Mouse (Mus musculus) liver, postnatal 0 days (tissue): ENCODE results near the gene Wwox. TPM values are rescaled to one million over a fixed set of nuclear protein-coding genes. Genes with fewer than 3 reads are reported as not detected.

Experiments
- ATAC-seq: fragments of 200-750 bp; cut with Nextera tagmentation; 2 replicates; pipeline ENCODE4 v1.8.0; 2017; ENCODE audit warnings: mild to moderate bottlenecking, moderate library complexity
- DNase-seq: peaks from one replicate; pipeline ENCODE4 v3.0.0-alpha.2; 2016
- H3K27ac ChIP-seq: fragments of 300-500 bp; sonication (generic); 2 replicates; pipeline ENCODE4 v1.5.1; 2014; ENCODE audit warnings: antibody characterized with exemption, moderate library complexity, mild to moderate bottlenecking, low read depth
- H3K27me3 ChIP-seq: fragments of 300-500 bp; sonication (generic); 2 replicates; pipeline ENCODE4 v1.6.1; 2014; ENCODE audit warnings: low read length, control low read depth, mixed read lengths; ENCODE audit not compliant: insufficient read depth
- H3K36me3 ChIP-seq: fragments of 300-500 bp; sonication (generic); replicated peaks from 2 replicates; pipeline ENCODE4 v1.6.1; 2014; ENCODE audit warnings: mild to moderate bottlenecking, control low read depth, low read length, moderate library complexity, mixed read lengths; ENCODE audit not compliant: insufficient read depth
- H3K4me1 ChIP-seq: fragments of 300-500 bp; sonication (generic); 2 replicates; pipeline ENCODE4 v1.6.1; 2014; ENCODE audit warnings: antibody characterized with exemption, mild to moderate bottlenecking, control low read depth; ENCODE audit not compliant: insufficient read depth
- H3K4me2 ChIP-seq: fragments of 300-500 bp; sonication (generic); 2 replicates; pipeline ENCODE4 v1.6.1; 2014; ENCODE audit warnings: low read depth, mild to moderate bottlenecking, low read length, moderate library complexity, mixed read lengths
- H3K4me3 ChIP-seq: fragments of 300-500 bp; sonication (generic); 2 replicates; pipeline ENCODE4 v1.5.1; 2014; ENCODE audit warnings: low read depth, low read length
- H3K9ac ChIP-seq: fragments of 300-500 bp; sonication (generic); replicated peaks from 2 replicates; pipeline ENCODE4 v1.6.1; 2014; ENCODE audit warnings: mild to moderate bottlenecking, moderate library complexity
- H3K9me3 ChIP-seq: fragments of 300-500 bp; sonication (generic); 2 replicates; pipeline ENCODE4 v1.6.1; 2016; ENCODE audit warnings: mild to moderate bottlenecking, control low read depth, low read length, mixed read lengths
- CTCF ChIP-seq: sonication (generic); IDR thresholded peaks from 2 replicates; pipeline ENCODE4 v1.5.1; 2016; ENCODE audit warnings: antibody characterized with exemption, low read depth
- EP300 ChIP-seq: IDR thresholded peaks from 2 replicates; pipeline ENCODE4 v1.6.1; 2016; ENCODE audit warnings: antibody characterized with exemption, low read depth, mild to moderate bottlenecking
- WGBS: fragments of 180-500 bp; shearing (Covaris S2); extraction: QIAGEN DNeasy Blood & Tissue Kit; methylation state at CpG from one replicate; pipeline ENCODE4 v1.1.7; 2014; ENCODE audit not compliant: insufficient replicate concordance; 5-methylcytosine and 5-hydroxymethylcytosine counted together
- polyA plus RNA-seq: library from polyadenylated mRNA; unstranded; fragments of >200 nt; fragmentation: Nextera tagmentation; extraction: Ambion mirVana; gene quantifications from 2 replicates; pipeline ENCODE4 v1.2.1, GENCODE M21; 2015

Gene Wwox
- polyA plus RNA-seq, 1 experiment from 2014 or later: 3.9 TPM

DNA sequence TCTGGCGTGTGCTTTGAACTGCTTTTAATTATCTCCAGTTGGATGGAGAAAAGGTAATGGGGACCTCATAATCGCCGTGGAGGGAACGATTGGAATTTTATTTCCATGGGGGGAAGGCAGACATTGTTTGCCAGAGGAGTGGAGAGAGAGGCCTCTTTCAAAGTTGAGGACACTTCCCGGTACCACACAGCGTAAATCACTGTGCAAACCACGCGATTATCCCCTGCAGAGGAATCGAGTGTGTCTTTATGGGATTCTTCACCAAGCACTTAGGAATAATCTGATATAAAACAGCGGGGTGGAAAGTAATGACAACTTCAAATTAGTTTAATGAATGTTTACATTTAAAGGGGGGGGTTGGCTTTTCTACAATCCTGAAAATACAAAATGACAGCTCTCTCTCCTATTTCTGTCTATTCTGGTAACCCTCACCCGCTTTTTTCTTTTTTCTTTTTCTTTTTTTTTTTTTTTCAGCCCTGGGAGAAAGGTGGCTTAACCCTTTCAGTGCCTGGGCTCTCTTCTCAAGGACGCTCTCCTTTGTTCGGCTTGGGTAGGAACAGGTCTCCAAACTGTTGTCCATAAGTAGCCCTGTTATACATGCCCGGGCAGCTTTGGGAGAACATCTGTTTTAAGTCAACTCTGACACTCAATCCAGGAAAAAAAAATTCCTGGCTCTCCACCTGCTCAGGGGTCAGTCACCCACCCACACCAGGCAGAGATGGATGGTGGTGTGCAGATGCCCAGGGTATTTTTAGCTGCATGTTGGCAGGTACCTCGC lies 769.1 kb downstream of the Wwox start:
- no peak for TF ChIP-seq CTCF
- no peak for TF ChIP-seq EP300
- 70% methylated on average over 15 of the region's 15 CpGs for WGBS
- ATAC-seq (no peak), DNase-seq (no peak)
- no peaks in the 10 kb centered on the region for H3K9me3 ChIP-seq
- no peak overlapping the region for H3K27ac ChIP-seq
- H3K27me3 ChIP-seq: no peaks in the 10 kb centered on the region
- H3K4me1 ChIP-seq: peaks cover 6% of the 10 kb centered on the region
- H3K36me3 ChIP-seq: no peaks in the 10 kb centered on the region
- no peak overlapping the region for H3K4me3 ChIP-seq
- H3K9ac ChIP-seq: no peak overlapping the region
- no peak overlapping the region for H3K4me2 ChIP-seq

- ATAC-seq (no peak), DNase-seq (no peak)
- no peak overlapping the region for H3K27ac ChIP-seq
- no peak overlapping the region for H3K9ac ChIP-seq
- H3K9me3 ChIP-seq: no peaks in the 10 kb centered on the region
- no peaks in the 10 kb centered on the region for H3K27me3 ChIP-seq
- TF ChIP-seq EP300: no peak
- no peak for TF ChIP-seq CTCF
- H3K4me3 ChIP-seq: no peak overlapping the region
- H3K4me2 ChIP-seq: no peak overlapping the region
- WGBS: 75% methylated on average over 6 of the region's 6 CpGs
- peaks cover 6% of the 10 kb centered on the region for H3K4me1 ChIP-seq
- H3K36me3 ChIP-seq: no peaks in the 10 kb centered on the region
Measured at GRCm38 (mm10) chr8:115210014-115210413, 770.6 kb downstream of the Wwox start.

DNA sequence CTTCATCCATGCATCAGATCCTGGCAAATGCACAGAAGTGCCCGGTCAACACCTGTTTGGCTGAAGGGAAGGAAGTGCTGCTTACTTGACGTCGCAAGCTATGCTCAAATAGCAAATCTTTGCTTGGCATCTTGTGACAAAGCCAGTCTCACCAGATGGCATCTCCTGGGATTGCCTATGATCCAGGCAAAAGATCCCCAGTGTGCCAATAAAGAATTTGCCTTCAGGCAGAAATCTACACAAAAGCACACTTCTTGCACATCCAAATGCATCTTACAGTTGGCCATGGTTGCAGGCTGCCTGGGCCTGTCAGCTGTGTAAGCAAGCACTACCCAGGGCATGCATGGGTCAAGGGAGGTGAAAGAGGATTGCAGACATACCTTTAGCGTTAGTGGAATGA lies 773.7 kb downstream of the Wwox start:
- H3K27me3 ChIP-seq: no peaks in the 10 kb centered on the region
- TF ChIP-seq EP300: no peak
- no peak for TF ChIP-seq CTCF
- 76% methylated on average over 4 of the region's 4 CpGs for WGBS
- DNase-seq (no peak), ATAC-seq (no peak)
- H3K9ac ChIP-seq: no peak overlapping the region
- H3K4me1 ChIP-seq: peaks cover 6% of the 10 kb centered on the region
- no peak overlapping the region for H3K27ac ChIP-seq
- H3K9me3 ChIP-seq: no peaks in the 10 kb centered on the region
- no peak overlapping the region for H3K4me2 ChIP-seq
- no peaks in the 10 kb centered on the region for H3K36me3 ChIP-seq
- no peak overlapping the region for H3K4me3 ChIP-seq

DNA sequence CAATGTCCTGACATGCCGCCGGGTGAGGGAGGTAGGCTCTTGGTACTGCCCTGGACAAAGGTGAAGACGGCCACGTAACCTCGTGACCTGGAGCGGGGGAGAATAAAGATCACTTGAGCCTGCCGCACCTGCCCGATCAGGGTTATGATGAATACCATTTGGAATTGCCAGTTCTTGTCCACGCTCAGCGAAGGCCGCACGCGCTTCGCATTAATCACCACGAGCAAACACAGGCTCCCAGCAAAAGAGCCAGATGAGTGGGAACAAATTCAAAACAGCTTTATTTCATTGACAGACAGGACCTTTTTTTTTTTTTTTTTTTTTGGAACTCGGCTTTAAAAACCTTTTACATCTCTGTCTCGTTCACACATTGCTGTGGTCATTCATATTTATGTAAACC lies 775.4 kb downstream of the Wwox start:
- no peak for ATAC-seq
- 80% methylated on average over 17 of the region's 17 CpGs for WGBS
- TF ChIP-seq CTCF (no peak), EP300 (no peak)
- Histone ChIP-seq H3K9ac (no peak overlapping the region), H3K27ac (no peak overlapping the region), H3K4me3 (no peak overlapping the region), H3K9me3 (no peaks in the 10 kb centered on the region), H3K36me3 (no peaks in the 10 kb centered on the region), H3K27me3 (no peaks in the 10 kb centered on the region), H3K4me1 (peaks cover 6% of the 10 kb centered on the region), H3K4me2 (no peak overlapping the region)
- DNase-seq: no peak

DNA sequence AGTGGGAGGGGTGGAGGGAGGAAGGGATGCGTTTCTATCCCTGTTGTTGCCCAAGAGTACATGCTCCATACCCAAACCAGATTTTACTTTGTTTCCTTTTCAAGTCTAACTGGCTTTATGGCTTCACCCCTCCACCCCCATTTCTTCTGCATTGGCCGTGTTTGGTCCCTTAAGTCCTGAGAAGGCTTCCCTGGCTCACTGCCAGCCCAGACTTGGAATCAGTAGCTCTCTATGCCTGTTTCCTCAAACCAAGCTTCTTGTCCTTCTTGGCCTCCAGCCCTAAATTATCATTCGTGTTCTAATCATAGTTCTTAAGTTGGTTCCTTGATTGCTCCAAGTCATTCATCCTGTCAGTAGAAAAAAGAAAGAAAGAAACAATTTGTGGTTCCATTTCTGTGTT lies 777.3 kb downstream of the Wwox start:
- DNase-seq: no peak
- Histone ChIP-seq H3K27me3 (no peaks in the 10 kb centered on the region), H3K4me1 (peaks cover 6% of the 10 kb centered on the region), H3K9me3 (no peaks in the 10 kb centered on the region), H3K36me3 (no peaks in the 10 kb centered on the region), H3K9ac (no peak overlapping the region), H3K4me3 (no peak overlapping the region), H3K27ac (no peak overlapping the region), H3K4me2 (no peak overlapping the region)
- no peak for ATAC-seq
- TF ChIP-seq CTCF (no peak), EP300 (no peak)
- WGBS: 64% methylated on average over 3 of the region's 3 CpGs

DNA sequence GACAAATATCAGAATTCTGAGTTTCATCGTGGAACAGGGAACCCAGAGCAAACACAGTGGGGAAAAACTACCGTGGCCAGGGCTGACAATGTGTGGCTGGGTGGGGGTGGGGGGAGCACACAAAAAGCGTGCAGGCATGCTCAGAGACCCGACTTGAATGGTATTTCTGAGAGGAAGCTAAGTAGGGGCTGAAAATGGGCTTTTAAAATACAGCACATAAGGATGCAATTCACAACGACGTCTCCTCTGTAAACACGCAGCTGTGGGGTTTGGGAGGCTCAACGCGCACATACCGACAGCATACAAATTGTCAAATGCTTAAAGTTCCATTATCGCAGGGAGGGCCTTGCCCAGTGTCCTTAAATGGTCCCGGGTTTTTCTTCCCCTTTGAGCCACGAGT lies 783.1 kb downstream of the Wwox start:
- no peaks in the 10 kb centered on the region for H3K9me3 ChIP-seq
- H3K27me3 ChIP-seq: no peaks in the 10 kb centered on the region
- H3K27ac ChIP-seq: no peak overlapping the region
- no peak overlapping the region for H3K9ac ChIP-seq
- TF ChIP-seq EP300: no peak
- no peak for TF ChIP-seq CTCF
- no peaks in the 10 kb centered on the region for H3K4me1 ChIP-seq
- 71% methylated on average over 13 of the region's 13 CpGs for WGBS
- no peaks in the 10 kb centered on the region for H3K36me3 ChIP-seq
- DNase-seq (no peak), ATAC-seq (no peak)
- no peak overlapping the region for H3K4me3 ChIP-seq
- H3K4me2 ChIP-seq: no peak overlapping the region
